Mouse (Mus musculus) heart, adult 2 months (tissue): ENCODE results near the gene Trim25. TPM values are rescaled to one million over a fixed set of nuclear protein-coding genes. Genes with fewer than 3 reads are reported as not detected.

Experiments
- DNase-seq, 2 experiments: peaks; one replicate each; pipeline ENCODE4 v3.0.0; 2021
- H3K27ac ChIP-seq: fragments of 200-600 bp; 2 replicates; pipeline ENCODE4 v1.8.1; 2022
- H3K27me3 ChIP-seq: fragments of 200-500 bp; 2 replicates; pipeline ENCODE4 v1.6.1; 2012; ENCODE audit warnings: mild to moderate bottlenecking, low read length, inconsistent platforms, mixed read lengths; ENCODE audit not compliant: control insufficient read depth, insufficient read depth
- H3K36me3 ChIP-seq: fragments of 200-500 bp; 2 replicates; pipeline ENCODE4 v1.6.1; 2012; ENCODE audit warnings: low read length, inconsistent platforms; ENCODE audit not compliant: control insufficient read depth, insufficient read depth
- H3K4me1 ChIP-seq: fragments of 200-500 bp; 2 replicates; pipeline ENCODE4 v1.6.1; 2011; ENCODE audit warnings: low read length; ENCODE audit not compliant: control insufficient read depth, insufficient read depth
- H3K4me3 ChIP-seq: fragments of 200-600 bp; 2 replicates; pipeline ENCODE4 v1.8.1; 2022
- H3K79me2 ChIP-seq: fragments of 200-500 bp; replicated peaks from 2 replicates; pipeline ENCODE4 v1.6.1; 2012; ENCODE audit warnings: mild to moderate bottlenecking, inconsistent platforms, low read length, moderate library complexity, mixed read lengths; ENCODE audit not compliant: control insufficient read depth, insufficient read depth
- H3K9ac ChIP-seq: fragments of 200-500 bp; 2 replicates; pipeline ENCODE4 v1.6.1; 2012; ENCODE audit warnings: low read depth, mild to moderate bottlenecking, control low read depth, inconsistent platforms, low read length, mixed read lengths
- CTCF ChIP-seq: fragments of 200-600 bp; IDR thresholded peaks from 2 replicates; pipeline ENCODE4 v1.8.1; 2022; ENCODE audit warnings: antibody characterized with exemption, mild to moderate bottlenecking, moderate library complexity
- EP300 ChIP-seq: fragments of 200-500 bp; IDR thresholded peaks from 2 replicates; pipeline ENCODE4 v1.6.1; 2011; ENCODE audit warnings: low read depth, low read length, control low read depth; ENCODE audit not compliant: insufficient read depth
- POLR2A ChIP-seq: fragments of 200-500 bp; IDR thresholded peaks from 2 replicates; pipeline ENCODE4 v1.6.1; 2011; ENCODE audit warnings: mild to moderate bottlenecking, low read depth, low read length, control low read depth; ENCODE audit not compliant: insufficient read depth
- WGBS: fragments of 180-500 bp; shearing (Covaris S2); methylation state at CpG from one replicate; pipeline ENCODE4 v1.1.7; 2018; 5-methylcytosine and 5-hydroxymethylcytosine counted together
- intact Hi-C: fragments of 180-260 bp; cut with DNase I; formaldehyde crosslinking; loops from one replicate; pipeline ENCODE4 v1.15.1; 2025
- polyA plus RNA-seq: library from polyadenylated mRNA; depleted of rRNA; stranded (reverse); fragments of >200 nt; gene quantifications from 2 replicates; pipeline ENCODE4 v1.2.3, GENCODE M21; 2012
- total RNA-seq, 2 experiments: library from RNA; stranded (reverse); gene quantifications; 2 replicates each; pipeline ENCODE4 v1.2.3; 2021

The Trim25 gene
- total and polyA plus RNA-seq, 3 experiments = 13.6 to 24.3 (median 17.7) TPM

DNA sequence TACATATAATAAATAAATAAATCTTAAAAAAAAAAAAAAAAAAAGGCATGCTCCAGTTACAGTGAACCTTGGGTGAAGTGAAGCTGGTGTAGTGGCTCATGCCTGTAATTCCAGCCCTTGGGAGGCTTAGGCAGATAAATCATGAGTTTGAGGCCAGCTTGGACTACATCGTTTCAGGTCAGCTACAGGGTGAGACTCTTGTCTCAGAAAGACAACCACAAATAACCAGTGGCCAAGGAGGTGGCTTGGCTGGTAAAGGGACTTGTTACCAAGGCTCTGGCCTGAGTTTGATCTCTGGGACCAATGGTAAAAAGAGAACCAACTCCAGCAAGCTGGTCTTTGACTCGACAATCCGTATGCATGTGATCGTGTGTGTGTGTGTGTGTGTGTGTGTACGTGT is 2.9 kb downstream of the Trim25 start:
- Histone ChIP-seq H3K27me3 (no peaks in the 10 kb centered on the region), H3K79me2 (peaks cover 3% of the 10 kb centered on the region; the same call in 1 of the 2 replicates), H3K27ac (peak overlapping the region; percentile 77), H3K36me3 (peaks cover 9% of the 10 kb centered on the region), H3K9ac (no peak overlapping the region), H3K4me3 (peak overlapping the region; percentile 47), H3K4me1 (peaks cover 16% of the 10 kb centered on the region)
- 48% methylated on average over 5 of the region's 5 CpGs for WGBS
- TF ChIP-seq EP300 = no peak
- no peak for TF ChIP-seq POLR2A
- DNase-seq = no peak
- intact Hi-C loops = loop anchor here (2.0 kb wide), 2 partner anchors 21 to 57 kb away; no protein-coding TSS in a partner anchor

DNA sequence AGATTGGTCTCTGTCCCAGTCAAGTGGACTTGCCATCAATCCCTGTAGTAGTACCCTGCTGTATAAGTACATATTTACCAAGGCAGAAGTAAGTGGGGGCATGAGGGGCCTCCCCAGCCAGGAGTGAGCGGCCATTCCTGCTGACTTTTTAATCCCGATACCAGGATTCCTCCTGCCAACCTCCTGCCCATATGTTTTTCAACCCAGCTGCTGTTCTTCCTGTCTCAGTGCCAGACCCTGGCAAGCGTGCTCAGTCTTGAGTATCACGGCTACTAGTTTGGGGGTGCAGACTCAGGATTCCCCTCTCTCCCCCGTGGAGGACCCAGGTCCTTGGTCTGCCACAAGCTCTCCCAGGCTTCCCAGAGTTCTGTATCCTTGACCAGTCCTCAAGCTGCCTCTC is 3.4 kb downstream of the Trim25 start:
- WGBS = 35% methylated on average over 5 of the region's 5 CpGs
- Histone ChIP-seq H3K36me3 (peaks cover 9% of the 10 kb centered on the region), H3K27ac (peak overlapping the region; percentile 77), H3K4me1 (peaks cover 16% of the 10 kb centered on the region), H3K79me2 (peaks cover 3% of the 10 kb centered on the region; the same call in 1 of the 2 replicates), H3K4me3 (peak overlapping the region; percentile 47), H3K9ac (peak overlapping the region; percentile 47), H3K27me3 (no peaks in the 10 kb centered on the region)
- DNase-seq = peak in 1 of 2 experiments; percentile 41
- no peak for TF ChIP-seq EP300
- no peak for TF ChIP-seq POLR2A
- TF ChIP-seq CTCF = no peak
- intact Hi-C loops = loop anchor here (2.0 kb wide), 2 partner anchors 20 to 56 kb away; no protein-coding TSS in a partner anchor

DNA sequence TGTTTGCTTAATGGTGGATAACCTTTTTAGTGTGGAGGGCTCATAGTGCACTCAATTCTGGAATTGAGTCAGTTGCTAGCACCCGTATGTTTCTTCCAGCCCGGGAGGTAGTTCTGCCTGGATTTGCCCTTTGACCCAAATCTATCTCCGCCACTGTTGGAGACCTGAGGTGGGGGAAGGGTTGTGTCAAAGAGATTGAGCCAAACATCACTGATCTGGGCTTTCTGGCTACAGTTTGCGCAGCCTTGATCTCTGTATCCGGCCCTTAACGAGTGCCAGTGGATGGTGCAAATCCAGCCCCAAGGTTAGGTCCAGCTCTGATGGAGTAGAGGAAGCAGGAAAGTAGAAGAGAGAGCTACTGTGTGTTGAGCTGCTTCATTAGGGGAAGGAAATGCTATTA is 3.9 kb downstream of the Trim25 start:
- TF ChIP-seq POLR2A (no peak), EP300 (no peak), CTCF (no peak)
- WGBS = 16% methylated on average over 6 of the region's 6 CpGs
- intact Hi-C loops = loop anchor here (2.0 kb wide), 2 partner anchors 20 to 56 kb away; no protein-coding TSS in a partner anchor

DNA sequence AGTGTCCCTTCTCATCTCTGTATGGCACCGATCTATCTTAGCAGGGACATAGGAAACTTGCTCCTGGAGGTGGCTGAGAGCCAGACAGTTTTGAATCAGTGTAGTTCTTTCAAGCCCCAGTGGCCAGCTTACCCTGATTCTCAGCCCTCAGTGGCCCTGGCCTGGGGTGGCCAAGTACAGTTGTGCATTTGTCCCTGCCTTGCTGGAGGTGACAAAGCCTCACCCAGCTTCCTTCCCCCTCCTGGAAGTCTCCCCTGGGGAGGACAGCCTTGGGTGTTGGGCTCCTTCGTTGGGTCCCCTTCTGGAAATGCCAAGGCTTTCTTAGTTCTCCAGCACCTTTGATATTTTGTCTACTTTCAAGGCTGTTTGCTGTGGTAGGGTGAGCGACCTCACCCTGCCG is 4.5 kb downstream of the Trim25 start:
- Histone ChIP-seq H3K36me3 (peaks cover 9% of the 10 kb centered on the region), H3K27ac (peak overlapping the region; percentile 77), H3K4me1 (peaks cover 15% of the 10 kb centered on the region), H3K79me2 (peaks cover 3% of the 10 kb centered on the region; the same call in 1 of the 2 replicates), H3K27me3 (no peaks in the 10 kb centered on the region), H3K9ac (peak overlapping the region; percentile 20; the same call in 1 of the 2 replicates), H3K4me3 (peak overlapping the region; percentile 47)
- TF ChIP-seq POLR2A = no peak
- no peak for TF ChIP-seq EP300
- TF ChIP-seq CTCF = no peak
- peak in 1 of 2 experiments; percentile 21 for DNase-seq
- 42% methylated on average over 4 of the region's 4 CpGs for WGBS
- intact Hi-C loops = loop anchor here (2.0 kb wide), 2 partner anchors 19 to 55 kb away; no protein-coding TSS in a partner anchor

More for the DNA sequence above, 3.9 kb downstream of the Trim25 start:
- H3K9ac ChIP-seq = peak overlapping the region; percentile 47
- H3K36me3 ChIP-seq = peaks cover 9% of the 10 kb centered on the region
- DNase-seq = peak in 1 of 2 experiments; percentile 27
- H3K4me3 ChIP-seq = peak overlapping the region; percentile 47
- H3K4me1 ChIP-seq = peaks cover 16% of the 10 kb centered on the region
- no peaks in the 10 kb centered on the region for H3K27me3 ChIP-seq
- H3K27ac ChIP-seq = peak overlapping the region; percentile 77
- peaks cover 3% of the 10 kb centered on the region; the same call in 1 of the 2 replicates for H3K79me2 ChIP-seq

DNA sequence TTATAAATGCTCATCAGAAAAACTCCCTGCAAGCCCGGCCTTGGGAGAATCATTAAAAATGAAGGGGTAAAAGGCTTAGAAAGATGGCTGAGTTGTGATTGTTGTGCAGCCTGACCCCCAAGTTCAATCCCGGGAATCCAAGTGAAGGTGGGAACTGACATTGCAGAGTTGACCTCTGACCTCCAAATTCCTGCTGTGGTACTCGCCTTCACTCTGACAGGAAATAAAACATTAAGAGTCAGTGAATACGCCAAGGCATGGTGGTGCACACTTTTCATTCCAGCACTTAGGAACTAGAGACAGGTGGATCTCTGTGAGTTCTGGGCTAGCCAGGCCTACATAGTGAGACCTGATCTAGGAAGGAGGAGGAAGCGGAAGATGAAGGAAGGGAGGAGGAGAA is 6.3 kb downstream of the Trim25 start:
- no peak overlapping the region for H3K27ac ChIP-seq
- peaks cover 11% of the 10 kb centered on the region for H3K36me3 ChIP-seq
- WGBS = 56% methylated on average over 5 of the region's 5 CpGs
- H3K79me2 ChIP-seq = no peaks in the 10 kb centered on the region
- H3K27me3 ChIP-seq = no peaks in the 10 kb centered on the region
- no peak overlapping the region for H3K9ac ChIP-seq
- DNase-seq = no peak
- intact Hi-C loops = no loop called here
- no peak overlapping the region for H3K4me3 ChIP-seq
- H3K4me1 ChIP-seq = peaks cover 14% of the 10 kb centered on the region
- TF ChIP-seq EP300 (no peak), CTCF (no peak), POLR2A (no peak)

DNA sequence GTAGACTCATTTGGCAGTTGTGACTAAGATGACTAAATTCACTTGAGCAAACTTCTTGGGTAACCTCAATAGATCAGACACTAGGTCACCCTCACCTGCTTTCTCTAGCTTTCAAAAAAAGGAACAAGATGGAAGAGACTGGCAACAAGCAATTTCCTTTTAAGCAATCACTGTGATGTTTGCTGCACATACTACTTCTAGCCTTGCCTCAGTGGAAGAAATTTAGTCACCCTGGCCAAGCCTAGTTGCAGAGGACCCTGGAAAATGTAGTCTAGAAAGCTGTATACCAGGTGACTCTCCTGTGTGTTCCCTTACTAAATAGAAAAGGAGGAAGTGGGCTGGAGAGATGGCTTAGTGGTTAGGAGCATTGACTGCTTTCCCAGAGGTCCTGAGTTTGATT is 7.2 kb downstream of the Trim25 start:
- no peak overlapping the region for H3K4me3 ChIP-seq
- DNase-seq = no peak
- peaks cover 14% of the 10 kb centered on the region for H3K4me1 ChIP-seq
- TF ChIP-seq CTCF (no peak), EP300 (no peak), POLR2A (no peak)
- H3K27me3 ChIP-seq = no peaks in the 10 kb centered on the region
- H3K9ac ChIP-seq = no peak overlapping the region
- no peaks in the 10 kb centered on the region for H3K79me2 ChIP-seq
- intact Hi-C loops = no loop called here
- H3K27ac ChIP-seq = no peak overlapping the region
- peaks cover 11% of the 10 kb centered on the region for H3K36me3 ChIP-seq
